Mouse (Mus musculus): ENCODE data around the gene Hils1. TPM values are rescaled to one million over a fixed set of nuclear protein-coding genes. Genes with fewer than 3 reads are reported as not detected.
"Not testable (repeated sequence)": the region's sequence is repeated elsewhere in the genome, so short reads cannot be mapped to it uniquely, and the experiment has no call there.

Hils1 gene
- total RNA-seq, 2 experiments from 2014 or later, result not detected

DNA sequence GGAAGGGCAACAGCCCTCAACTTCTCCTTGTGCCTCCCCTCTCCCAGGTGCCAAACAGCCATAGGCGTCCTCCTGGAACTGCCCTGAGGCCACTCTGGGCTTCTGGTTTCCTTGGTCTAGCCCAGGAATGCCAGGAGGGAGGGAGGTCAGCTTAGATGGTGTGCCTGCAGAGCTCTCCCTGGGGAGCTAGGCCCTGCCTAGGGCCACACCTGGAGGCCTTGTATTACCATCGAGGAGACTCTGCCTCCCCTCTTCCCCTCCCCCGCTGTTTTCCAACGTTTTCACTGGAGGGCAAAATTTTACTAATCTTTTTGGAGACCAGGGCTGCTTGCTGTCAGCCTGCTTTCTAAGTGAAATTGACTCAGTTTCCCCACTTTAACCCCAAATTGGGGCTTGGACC lies 38.6 kb downstream of the Hils1 start:
- DNase-seq, result no peak

DNA sequence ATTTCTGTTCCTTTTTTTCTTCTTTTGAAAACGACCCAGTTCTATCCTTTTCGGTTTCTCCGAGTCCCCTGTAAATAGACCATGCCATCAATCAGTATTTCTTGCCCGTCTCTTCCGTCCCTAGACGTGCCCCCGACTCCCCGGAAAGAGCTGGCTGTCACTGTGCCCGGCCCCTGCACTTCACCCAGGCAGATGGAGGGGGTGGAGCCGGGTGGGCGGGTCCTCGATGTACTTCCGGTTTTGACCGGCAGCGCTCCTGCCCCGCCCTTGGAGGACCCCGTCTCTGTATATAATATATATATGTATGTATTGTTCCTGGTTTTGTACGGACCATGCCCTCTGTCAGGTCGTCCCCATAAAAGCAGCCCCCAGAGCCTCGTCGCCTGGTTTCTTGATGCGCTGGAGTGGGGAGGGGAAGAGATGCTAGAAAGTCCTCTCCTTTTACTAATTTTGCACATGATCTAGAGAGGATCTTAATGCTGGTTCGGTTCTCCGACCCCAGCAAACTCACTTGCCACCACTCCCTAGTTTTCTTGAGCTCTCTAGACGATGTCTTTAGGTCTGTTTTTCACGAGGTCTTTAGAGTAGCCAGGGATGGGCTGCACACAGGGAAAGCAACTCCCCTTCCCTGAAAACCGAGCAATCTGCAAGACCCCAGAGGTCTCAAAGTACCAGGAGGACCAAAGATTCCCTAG lies 39.3 kb downstream of the Hils1 start:
- DNase-seq, result peak; percentile 83

DNA sequence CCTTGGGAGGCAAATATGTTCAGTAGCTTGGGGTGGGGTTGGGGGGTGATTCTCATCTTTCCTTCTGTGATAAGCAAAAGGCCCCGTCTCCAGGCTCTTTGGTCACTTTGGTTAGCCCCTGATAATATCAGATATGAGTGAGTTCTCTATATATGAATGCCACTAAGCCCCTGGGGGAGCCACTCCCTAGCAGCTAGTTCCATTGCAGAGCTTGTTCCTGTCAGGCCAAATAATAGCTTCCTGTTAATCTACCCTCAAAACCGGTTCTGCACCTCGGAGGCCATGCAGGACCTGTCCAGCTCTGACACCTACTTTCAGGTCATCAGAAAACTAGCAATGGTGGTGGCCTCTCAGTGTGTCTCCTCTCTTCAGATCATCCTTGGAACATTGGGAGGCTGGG lies 40.0 kb downstream of the Hils1 start:
- DNase-seq, result no peak

DNA sequence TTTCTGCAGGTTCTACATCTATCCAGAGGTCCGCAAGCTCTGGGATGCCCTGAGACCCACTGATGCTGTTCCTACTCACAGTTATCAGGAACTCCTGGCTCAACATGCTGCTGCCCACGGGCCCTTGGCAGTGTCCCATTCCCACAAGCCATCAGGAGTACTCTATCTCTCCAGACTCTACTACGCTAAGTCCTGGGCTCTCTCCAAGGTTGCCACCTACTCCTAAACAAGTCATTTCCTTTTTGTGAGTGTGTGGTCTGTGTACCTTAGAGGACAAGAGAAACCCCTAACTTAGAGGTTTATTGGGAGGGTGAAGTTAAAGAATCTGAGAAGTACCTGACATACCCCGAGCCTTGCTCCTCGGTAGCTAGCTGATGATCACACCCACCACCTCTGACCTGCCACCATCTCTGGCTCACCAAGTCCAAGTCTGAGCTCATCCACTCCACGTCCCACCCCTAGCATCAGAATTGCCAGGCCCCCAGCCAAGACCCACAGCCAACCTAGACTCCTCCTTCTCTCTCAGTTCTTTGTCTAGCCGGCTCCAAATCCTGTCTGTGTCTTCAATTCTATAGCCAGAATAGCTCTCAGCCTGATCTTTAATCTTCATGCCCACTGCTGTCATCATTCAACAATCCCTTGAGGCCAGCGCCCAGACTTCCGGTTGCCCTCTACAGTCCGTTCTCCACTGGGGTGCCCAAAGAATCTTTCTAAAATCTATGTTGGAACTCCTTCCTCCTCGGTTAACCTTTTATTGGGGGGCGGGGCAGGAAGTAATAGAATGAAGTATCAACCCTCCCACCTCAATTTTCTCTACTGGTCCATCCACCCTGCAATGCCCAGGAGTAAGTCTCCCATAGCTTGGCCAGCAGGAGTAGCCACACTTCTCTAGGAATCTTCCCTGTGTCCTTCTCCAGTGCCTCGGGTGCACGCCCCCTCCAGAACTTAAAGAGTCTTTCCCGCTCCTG lies 41.6 kb downstream of the Hils1 start:
- no peak for DNase-seq

DNA sequence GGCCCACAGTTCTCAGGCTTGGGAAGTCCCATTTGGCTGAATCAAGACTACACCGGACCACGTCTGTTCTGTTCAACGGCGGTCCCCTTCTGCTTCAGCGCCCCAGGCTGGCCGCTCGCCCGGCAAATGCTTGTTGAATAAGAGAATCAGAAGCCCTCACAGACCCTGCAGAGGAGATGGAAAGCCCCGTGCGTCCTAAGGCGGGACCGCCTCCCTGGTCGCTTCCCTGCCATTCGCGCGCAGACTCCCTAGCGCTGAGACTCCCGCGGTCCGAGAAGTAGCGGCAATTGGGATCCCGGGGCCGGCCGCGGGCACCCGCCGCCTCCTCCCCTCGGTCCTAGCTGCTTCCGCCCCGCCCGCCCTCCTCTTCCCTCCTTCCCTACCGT lies 42.2 kb downstream of the Hils1 start, which contains the start of gene Samd14:
Samd14 (plus strand) TSS at position 251 of the 386 bp plus-strand sequence.
- peak; percentile 66 for DNase-seq

DNA sequence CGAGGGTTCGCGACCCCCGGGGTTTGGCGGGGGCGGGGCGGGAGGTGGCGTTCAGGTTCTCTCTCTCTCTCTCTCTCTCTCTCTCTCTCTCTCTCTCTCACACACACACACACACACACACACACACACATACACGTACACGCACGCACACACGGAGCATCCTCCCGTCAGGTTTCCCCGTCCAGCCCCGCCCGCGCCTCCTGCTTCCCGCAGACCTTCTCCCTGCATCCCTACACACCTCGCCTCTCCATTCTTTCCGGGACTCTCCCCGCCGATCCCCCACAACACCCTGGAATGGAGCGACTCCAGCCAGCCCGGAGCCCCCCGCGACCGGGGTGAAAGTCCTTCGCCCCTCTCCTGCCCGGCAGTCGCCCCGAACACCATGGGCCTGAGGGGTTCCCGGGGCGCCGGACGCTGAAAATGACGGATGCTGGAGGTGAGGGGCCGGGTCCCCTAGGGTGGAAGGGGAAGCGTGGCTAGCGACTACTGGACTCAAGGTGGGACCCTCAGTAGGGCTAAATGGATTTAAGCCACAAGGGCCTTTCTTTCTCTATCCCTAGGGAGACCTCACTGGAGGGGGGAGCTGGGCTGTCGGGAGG lies 42.8 kb downstream of the Hils1 start:
- peak; percentile 44 for DNase-seq

DNA sequence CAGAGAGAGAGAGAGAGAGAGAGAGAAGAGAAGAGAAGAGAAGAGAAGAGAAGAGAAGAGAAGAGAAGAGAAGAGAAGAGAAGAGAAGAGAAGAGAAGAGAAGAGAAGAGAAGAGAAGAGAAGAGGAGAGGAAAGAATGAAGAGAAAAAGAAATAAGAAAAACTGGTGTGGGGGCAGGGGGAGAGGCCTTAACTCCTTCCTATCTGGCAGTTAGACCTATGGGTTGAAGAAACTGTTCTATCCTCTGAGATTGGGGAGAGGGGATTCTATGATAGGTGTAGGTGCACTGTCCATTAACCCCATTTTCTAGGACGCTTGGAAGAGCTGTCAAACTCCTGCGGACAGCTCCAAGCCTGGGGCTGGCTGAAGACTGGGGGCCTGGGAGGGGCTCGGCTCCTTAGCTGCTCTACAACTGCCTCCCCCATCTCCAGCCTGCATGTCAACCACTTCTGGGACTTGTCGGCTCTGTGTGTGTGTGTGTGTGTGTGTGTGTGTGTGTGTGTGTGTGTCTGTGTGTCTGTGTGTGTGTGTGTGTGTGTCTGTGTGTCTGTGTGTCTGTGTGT lies 43.5 kb downstream of the Hils1 start:
- not testable (repeated sequence) for DNase-seq

DNA sequence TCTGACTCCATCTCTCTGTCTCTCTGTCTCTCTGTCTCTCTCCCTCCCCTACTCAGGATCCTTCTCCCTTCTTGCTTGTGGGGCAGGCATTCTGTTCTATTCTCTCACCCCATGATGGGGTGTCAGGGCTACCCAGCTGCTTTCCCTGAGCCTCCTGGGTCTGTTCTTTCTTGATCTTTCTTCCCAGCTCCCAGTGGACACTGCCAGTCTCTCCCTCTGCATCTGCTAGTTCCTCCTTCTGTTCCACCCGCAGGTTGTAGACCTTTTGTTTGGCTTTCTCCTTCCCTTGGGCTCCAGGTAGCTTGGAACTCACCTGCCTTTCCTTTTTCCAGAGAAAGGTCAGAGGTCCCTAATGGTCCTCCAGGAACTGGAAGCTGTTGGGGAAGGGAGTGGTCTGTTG lies 44.0 kb downstream of the Hils1 start:
- no peak for DNase-seq

DNA sequence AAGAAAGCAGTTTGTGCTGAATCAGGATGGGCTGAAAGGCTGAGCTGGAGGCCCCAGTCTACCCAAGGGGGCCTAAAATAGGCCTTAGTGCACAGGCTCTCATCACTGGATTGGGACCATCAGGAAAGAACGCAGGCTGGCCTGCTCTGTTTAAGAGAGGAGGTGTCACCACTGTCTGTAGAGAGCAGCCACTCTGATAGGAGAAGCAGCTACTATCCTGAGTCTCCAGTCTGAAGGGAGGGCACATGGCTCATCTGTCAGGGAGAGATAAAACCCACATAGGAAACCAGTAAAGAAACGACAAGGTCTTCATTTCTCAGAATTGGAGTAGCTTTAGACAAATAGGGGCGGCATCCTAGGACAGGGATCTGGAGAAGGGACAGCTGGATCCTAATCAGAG lies 44.7 kb downstream of the Hils1 start:
- DNase-seq, result no peak

DNA sequence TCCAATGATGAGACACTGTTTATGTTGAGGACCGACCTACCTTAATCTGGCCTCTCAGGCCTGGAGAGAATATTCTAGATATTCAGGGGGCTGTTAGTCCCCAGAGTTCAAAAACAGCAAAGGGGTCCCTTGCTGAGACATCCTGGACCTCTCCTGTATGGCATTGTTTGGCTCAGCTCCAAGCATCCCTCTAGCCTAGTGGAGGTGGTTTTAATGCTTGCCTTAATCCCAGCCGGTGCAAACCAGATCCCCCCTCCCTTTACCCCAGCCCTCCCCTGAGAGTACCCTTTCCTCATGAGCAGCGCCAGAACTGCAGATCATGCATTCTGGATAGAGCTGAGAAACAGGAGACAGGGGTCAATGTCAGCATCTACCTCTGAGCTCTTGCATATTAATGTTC lies 45.1 kb downstream of the Hils1 start:
- no peak for DNase-seq

DNA sequence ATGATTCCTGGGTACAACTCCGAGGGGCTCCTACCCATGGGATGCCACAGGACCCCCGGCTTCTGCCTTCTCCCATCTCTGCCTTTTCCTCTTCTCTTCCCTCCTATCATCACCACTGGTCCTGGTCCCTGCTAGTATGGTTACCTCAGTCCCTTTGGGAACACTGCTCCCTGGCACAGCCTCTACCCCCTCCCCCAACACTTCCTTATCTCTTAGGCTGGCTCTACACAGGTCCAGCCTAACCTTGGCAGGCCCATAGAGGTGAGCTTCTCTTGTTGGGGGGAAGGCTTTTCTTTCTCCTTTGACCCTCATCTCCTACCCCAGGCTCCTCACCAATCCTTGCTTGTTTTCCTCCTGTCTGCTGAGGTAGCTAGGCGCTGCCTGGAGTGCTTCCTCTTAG lies 48.1 kb downstream of the Hils1 start:
- DNase-seq, result no peak

Other genes with a start within 250 kb of the Hils1 start
- under 1 TPM; 0.80 to 0.81 TPM for gene Cdc34b, start 225.8 kb upstream of the Hils1 start, total RNA-seq (2021)
- gene Tmem92, start 184.9 kb upstream of the Hils1 start, total RNA-seq (2021), result not detected
- gene Col1a1, start 31.4 kb upstream of the Hils1 start, total RNA-seq (2021), result 1,000 to 10,000 TPM; 5,070 to 7,999 TPM
- 100 to 1,000 TPM; 185 to 194 TPM for gene Sgca, start 8.7 kb downstream of the Hils1 start, total RNA-seq (2021)
- 10 to 100 TPM; 46.8 to 54.9 TPM for gene Ppp1r9b, start 23.4 kb downstream of the Hils1 start, total RNA-seq (2021)
- 1 to 10 TPM; 3.5 to 6.1 TPM for gene Samd14, start 42.3 kb downstream of the Hils1 start, total RNA-seq (2021)
- gene Pdk2, start 73.8 kb downstream of the Hils1 start, total RNA-seq (2021), result 100 to 1,000 TPM; 345 to 347 TPM
- gene Itga3, start 109.2 kb downstream of the Hils1 start, total RNA-seq (2021), result 1 to 10 TPM; 3.4 to 4.6 TPM
- 1 to 10 TPM in 1 of 2 experiments, not detected in 1; 2.7 TPM for gene Dlx3, start 152.5 kb downstream of the Hils1 start, total RNA-seq (2021)
- under 1 TPM in 1 of 2 experiments, not detected in 1; 0.32 TPM for gene Dlx4, start 178.7 kb downstream of the Hils1 start, total RNA-seq (2021)